Mouse (Mus musculus): Measurements from ENCODE around the gene Defb36. TPM values are rescaled to one million over a fixed set of nuclear protein-coding genes. Genes with fewer than 3 reads are reported as not detected.

Defb36 gene
- total RNA-seq (2021): not detected in 2 replicates
- long read RNA-seq, experiment 1: 0 reads
- long read RNA-seq, experiment 2, partial matches to known transcripts: 0 of 1 reads
- long read RNA-seq, experiment 2, other reads (novel, unspliced or antisense): 0 of 1 reads

GRCm38 (mm10) chr2:152604057-152604456 is at the start of gene Defb36:
TSS of gene Defb36 (plus strand) at chr2:152604327.
- peak; percentile 90 for DNase-seq

- DNase-seq: no peak
These were observed 47.5 kb upstream of the Defb36 start for GRCm38 (mm10) chr2:152556655-152557054.

GRCm38 (mm10) chr2:152569038-152569437 is 35.1 kb upstream of the Defb36 start, which contains the start of gene Gm17416:
TSS of gene Gm17416 (plus strand) at chr2:152569338.
- DNase-seq: no peak

GRCm38 (mm10) chr2:152569881-152570280 is 34.2 kb upstream of the Defb36 start:
- no peak for DNase-seq

- no peak for DNase-seq
These were observed 33.8 kb upstream of the Defb36 start for GRCm38 (mm10) chr2:152570313-152570712.

GRCm38 (mm10) chr2:152572114-152572794 is 31.9 kb upstream of the Defb36 start, which contains the start of gene Defb21:
TSS of gene Defb21 (plus strand) at chr2:152572744.
- peak; percentile 38 for DNase-seq

- DNase-seq: no peak
These were observed 30.6 kb upstream of the Defb36 start for GRCm38 (mm10) chr2:152573484-152573883.

- peak; percentile 32 for DNase-seq
These were observed 24.0 kb upstream of the Defb36 start, which contains the start of gene Defb19 for GRCm38 (mm10) chr2:152580107-152580506. TSS of gene Defb19 (minus strand) at chr2:152580312.

GRCm38 (mm10) chr2:152580612-152581011 is 23.5 kb upstream of the Defb36 start:
- DNase-seq: no peak

- DNase-seq: peak; percentile 63
These were observed 17.1 kb upstream of the Defb36 start for GRCm38 (mm10) chr2:152586926-152587560.

GRCm38 (mm10) chr2:152588450-152588849 is 15.7 kb upstream of the Defb36 start:
- DNase-seq: no peak

- DNase-seq: no peak
These were observed 15.1 kb upstream of the Defb36 start for GRCm38 (mm10) chr2:152589021-152589420.

GRCm38 (mm10) chr2:152599299-152599698 is 4.8 kb upstream of the Defb36 start, which contains the start of gene Defb45:
TSS of gene Defb45 (minus strand) at chr2:152599399.
- DNase-seq: no peak

GRCm38 (mm10) chr2:152600076-152600475 is 4.1 kb upstream of the Defb36 start:
- DNase-seq: peak; percentile 42

GRCm38 (mm10) chr2:152601275-152601960 is 2.7 kb upstream of the Defb36 start:
- DNase-seq: no peak

GRCm38 (mm10) chr2:152607746-152608145 is 3.6 kb downstream of the Defb36 start:
- no peak for DNase-seq

- DNase-seq: no peak
These were observed 4.6 kb downstream of the Defb36 start for GRCm38 (mm10) chr2:152608719-152609118.

- DNase-seq: no peak
These were observed 8.1 kb downstream of the Defb36 start for GRCm38 (mm10) chr2:152612193-152612592.

GRCm38 (mm10) chr2:152615563-152615962 is 11.4 kb downstream of the Defb36 start:
- DNase-seq: peak; percentile 74

- no peak for DNase-seq
These were observed 12.3 kb downstream of the Defb36 start for GRCm38 (mm10) chr2:152616470-152616869.

- DNase-seq: no peak
These were observed 13.2 kb downstream of the Defb36 start for GRCm38 (mm10) chr2:152617374-152617773.

GRCm38 (mm10) chr2:152620367-152621134 is 16.4 kb downstream of the Defb36 start:
- no peak for DNase-seq
